Mouse (Mus musculus): ENCODE data around the gene Cnpy1. TPM values are rescaled to one million over a fixed set of nuclear protein-coding genes. Genes with fewer than 3 reads are reported as not detected.

Cnpy1 gene
- not detected for total RNA-seq (2022)

GRCm38 (mm10) chr5:28245574-28245973 lies at the start of gene Cnpy1:
TSS of gene Cnpy1 (minus strand) at chr5:28245806.
- DNase-seq = no peak

- DNase-seq = peak; percentile 57
These were observed 48.4 kb upstream of the Cnpy1 start for GRCm38 (mm10) chr5:28293990-28294389.

GRCm38 (mm10) chr5:28292281-28292680 lies 46.7 kb upstream of the Cnpy1 start:
- DNase-seq = no peak

GRCm38 (mm10) chr5:28291118-28291850 lies 45.7 kb upstream of the Cnpy1 start:
- no peak for DNase-seq

GRCm38 (mm10) chr5:28290630-28291029 lies 45.0 kb upstream of the Cnpy1 start:
- no peak for DNase-seq

GRCm38 (mm10) chr5:28289111-28289510 lies 43.5 kb upstream of the Cnpy1 start:
- no peak for DNase-seq

GRCm38 (mm10) chr5:28277279-28277678 lies 31.7 kb upstream of the Cnpy1 start:
- no peak for DNase-seq

GRCm38 (mm10) chr5:28272836-28273235 lies 27.2 kb upstream of the Cnpy1 start:
- DNase-seq = no peak

GRCm38 (mm10) chr5:28269469-28269991 lies 23.9 kb upstream of the Cnpy1 start:
- DNase-seq = no peak

- no peak for DNase-seq
These were observed 22.0 kb upstream of the Cnpy1 start for GRCm38 (mm10) chr5:28267576-28267975.

- DNase-seq = no peak
These were observed 20.0 kb upstream of the Cnpy1 start for GRCm38 (mm10) chr5:28265653-28266052.

GRCm38 (mm10) chr5:28263852-28264251 lies 18.2 kb upstream of the Cnpy1 start:
- DNase-seq = no peak

GRCm38 (mm10) chr5:28262070-28262469 lies 16.5 kb upstream of the Cnpy1 start:
- no peak for DNase-seq

- no peak for DNase-seq
These were observed 14.3 kb upstream of the Cnpy1 start for GRCm38 (mm10) chr5:28259939-28260338.

- DNase-seq = no peak
These were observed 13.8 kb upstream of the Cnpy1 start for GRCm38 (mm10) chr5:28259385-28259784.

GRCm38 (mm10) chr5:28257816-28258215 lies 12.2 kb upstream of the Cnpy1 start:
- DNase-seq = no peak

GRCm38 (mm10) chr5:28252999-28253398 lies 7.4 kb upstream of the Cnpy1 start:
- DNase-seq = no peak

- no peak for DNase-seq
These were observed 6.7 kb upstream of the Cnpy1 start for GRCm38 (mm10) chr5:28252260-28252659.

- no peak for DNase-seq
These were observed 5.7 kb upstream of the Cnpy1 start for GRCm38 (mm10) chr5:28251211-28251764.

- DNase-seq = no peak
These were observed 4.9 kb upstream of the Cnpy1 start for GRCm38 (mm10) chr5:28250479-28250878.

- no peak for DNase-seq
These were observed 485 bp downstream of the Cnpy1 start for GRCm38 (mm10) chr5:28245121-28245520.

GRCm38 (mm10) chr5:28243501-28244177 lies 2.0 kb downstream of the Cnpy1 start:
- no peak for DNase-seq

- DNase-seq = no peak
These were observed 4.2 kb downstream of the Cnpy1 start for GRCm38 (mm10) chr5:28241423-28241822.

- DNase-seq = no peak
These were observed 5.8 kb downstream of the Cnpy1 start for GRCm38 (mm10) chr5:28239829-28240228.
